Mouse (Mus musculus) kidney, embryonic 16.5 days (tissue): ENCODE data around the gene Isoc2b. TPM values are rescaled to one million over a fixed set of nuclear protein-coding genes. Genes with fewer than 3 reads are reported as not detected.

Experiments used
- ATAC-seq: fragments of 200-750 bp; cut with Nextera tagmentation; 2 replicates; pipeline ENCODE4 v1.8.0; 2017; ENCODE audit warnings: moderate TSS enrichment; ENCODE audit not compliant: low FRiP score, low TSS enrichment
- H3K27ac ChIP-seq: fragments of 300-500 bp; sonication (generic); 2 replicates; pipeline ENCODE4 v1.5.1; 2014; ENCODE audit warnings: low read length
- H3K27me3 ChIP-seq: fragments of 300-500 bp; sonication (generic); 2 replicates; pipeline ENCODE4 v1.6.1; 2014; ENCODE audit warnings: low read length, control low read depth, mixed read lengths; ENCODE audit not compliant: insufficient read depth
- H3K36me3 ChIP-seq: fragments of 300-500 bp; sonication (generic); 2 replicates; pipeline ENCODE4 v1.6.1; 2014; ENCODE audit warnings: low read length, control low read depth, mixed read lengths; ENCODE audit not compliant: insufficient read depth
- H3K4me1 ChIP-seq: fragments of 300-500 bp; sonication (generic); 2 replicates; pipeline ENCODE4 v1.6.1; 2014; ENCODE audit warnings: low read length, control low read depth, mixed read lengths; ENCODE audit not compliant: insufficient read depth
- H3K4me2 ChIP-seq: fragments of 300-500 bp; sonication (generic); replicated peaks from 2 replicates; pipeline ENCODE4 v1.6.1; 2014; ENCODE audit warnings: low read depth, low read length
- H3K4me3 ChIP-seq: fragments of 300-500 bp; sonication (generic); 2 replicates; pipeline ENCODE4 v1.5.1; 2014; ENCODE audit warnings: mild to moderate bottlenecking, low read length
- H3K9ac ChIP-seq: fragments of 300-500 bp; sonication (generic); replicated peaks from 2 replicates; pipeline ENCODE4 v1.6.1; 2014; ENCODE audit warnings: low read length
- H3K9me3 ChIP-seq: fragments of 300-500 bp; sonication (generic); 2 replicates; pipeline ENCODE4 v1.6.1; 2016; ENCODE audit warnings: low read length, control low read depth
- WGBS: fragments of 180-500 bp; shearing (Covaris S2); extraction: QIAGEN DNeasy Blood & Tissue Kit; methylation state at CpG from one replicate; pipeline ENCODE4 v1.1.7; 2014; 5-methylcytosine and 5-hydroxymethylcytosine counted together
- polyA plus RNA-seq: library from polyadenylated mRNA; unstranded; fragments of >200 nt; fragmentation: Nextera tagmentation; extraction: Ambion mirVana; gene quantifications from 2 replicates; pipeline ENCODE4 v1.2.1, GENCODE M21; 2015

Isoc2b gene
- polyA plus RNA-seq, 1 experiment from 2014 or later, result 9.2 TPM

- under 1% methylated on average over 16 of the region's 16 CpGs for WGBS
- Histone ChIP-seq H3K36me3 (no peaks in the 10 kb centered on the region), H3K27me3 (peaks cover 61% of the 10 kb centered on the region), H3K4me1 (peaks cover 21% of the 10 kb centered on the region), H3K4me2 (peak overlapping the region; percentile 46), H3K4me3 (peak overlapping the region; percentile 31), H3K9me3 (no peaks in the 10 kb centered on the region), H3K27ac (no peak overlapping the region), H3K9ac (peak overlapping the region; percentile 16; the same call in 1 of the 2 replicates)
- ATAC-seq, result peak; percentile 43
Observed at GRCm38 (mm10) chr7:4842634-4843131, 27.4 kb downstream of the Isoc2b start.

DNA sequence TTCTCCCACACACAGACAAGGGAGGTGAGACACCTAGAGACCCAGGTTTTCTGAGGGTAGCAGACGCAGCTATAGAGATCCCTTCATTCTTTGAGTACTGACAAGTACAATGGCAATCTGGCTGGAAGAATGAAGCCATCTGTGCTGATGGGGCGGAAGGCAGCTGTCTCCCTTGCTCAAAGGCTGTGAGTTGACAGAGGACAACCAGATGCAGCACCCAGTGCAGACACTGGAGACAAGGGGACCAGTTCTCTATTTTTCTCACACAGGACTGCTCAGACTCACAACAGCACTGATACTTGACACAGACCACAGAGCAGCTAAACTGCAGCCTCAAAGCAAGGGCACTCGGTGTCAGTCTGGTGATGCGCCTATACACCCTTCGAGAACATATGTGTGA is 28.0 kb downstream of the Isoc2b start:
- Histone ChIP-seq H3K27ac (no peak overlapping the region), H3K36me3 (no peaks in the 10 kb centered on the region), H3K4me1 (peaks cover 21% of the 10 kb centered on the region), H3K9me3 (peaks cover 2% of the 10 kb centered on the region; the same call in 1 of the 2 replicates), H3K4me2 (no peak overlapping the region), H3K27me3 (peaks cover 67% of the 10 kb centered on the region), H3K9ac (no peak overlapping the region), H3K4me3 (no peak overlapping the region)
- ATAC-seq, result no peak
- WGBS, result 48% methylated on average over 5 of the region's 5 CpGs

- ATAC-seq, result no peak
- peaks cover 4% of the 10 kb centered on the region; the same call in 1 of the 2 replicates for H3K9me3 ChIP-seq
- WGBS, result 0% methylated on average over 1 of the region's 1 CpGs
- no peak overlapping the region for H3K9ac ChIP-seq
- H3K4me2 ChIP-seq, result no peak overlapping the region
- no peak overlapping the region for H3K27ac ChIP-seq
- no peaks in the 10 kb centered on the region for H3K36me3 ChIP-seq
- peaks cover 3% of the 10 kb centered on the region; the same call in 1 of the 2 replicates for H3K4me1 ChIP-seq
- no peak overlapping the region for H3K4me3 ChIP-seq
- H3K27me3 ChIP-seq, result peaks cover 64% of the 10 kb centered on the region
Observed at GRCm38 (mm10) chr7:4837639-4838038, 32.4 kb downstream of the Isoc2b start.

GRCm38 (mm10) chr7:4836351-4836792 is 33.7 kb downstream of the Isoc2b start:
- Histone ChIP-seq H3K4me3 (peak overlapping the region; percentile 47), H3K4me1 (no peaks in the 10 kb centered on the region), H3K9ac (peak overlapping the region; percentile 74), H3K9me3 (peaks cover 4% of the 10 kb centered on the region; the same call in 1 of the 2 replicates), H3K27ac (peak overlapping the region; percentile 44), H3K36me3 (no peaks in the 10 kb centered on the region), H3K4me2 (peak overlapping the region; percentile 89), H3K27me3 (peaks cover 53% of the 10 kb centered on the region)
- ATAC-seq, result peak; percentile 91
- WGBS, result under 1% methylated on average over 51 of the region's 51 CpGs

DNA sequence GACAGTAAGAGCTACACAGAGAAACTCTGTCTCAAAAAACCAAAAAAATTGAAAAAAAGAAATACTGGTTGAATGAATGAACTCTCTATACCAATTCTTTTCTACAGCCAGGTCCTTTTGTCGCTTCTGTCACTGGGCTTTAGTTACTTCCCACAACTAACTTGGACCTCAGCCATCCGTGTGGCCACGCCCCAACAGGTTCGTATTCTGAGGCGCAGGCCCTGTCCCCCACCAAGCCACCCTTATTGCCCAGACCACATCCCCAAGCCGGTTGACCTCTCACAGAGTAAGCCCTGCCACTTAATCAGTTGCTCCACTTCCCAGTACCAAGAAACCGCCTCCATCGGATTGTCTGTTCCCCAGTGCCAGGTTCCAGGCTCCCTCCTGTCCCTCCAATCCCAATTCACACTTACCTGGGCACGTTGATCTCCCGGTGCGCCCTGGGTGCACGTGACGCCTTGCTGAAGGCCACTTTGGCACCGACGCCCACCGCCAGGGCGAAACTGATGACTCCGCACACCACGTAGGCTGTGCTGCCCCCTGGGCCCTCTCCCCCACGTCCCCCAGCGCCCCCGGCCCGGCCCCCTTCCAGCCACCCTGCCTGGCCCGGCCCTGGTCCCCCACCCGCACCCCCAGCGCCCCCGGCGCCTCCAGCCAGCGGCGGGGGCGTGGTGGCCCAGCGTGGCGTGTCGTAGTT is 34.3 kb downstream of the Isoc2b start:
- H3K27me3 ChIP-seq, result peaks cover 54% of the 10 kb centered on the region
- ATAC-seq, result no peak; the same call in none of the 2 replicates
- H3K27ac ChIP-seq, result peak overlapping the region; percentile 44
- peak overlapping the region; percentile 47 for H3K4me3 ChIP-seq
- H3K9ac ChIP-seq, result peak overlapping the region; percentile 74
- H3K4me2 ChIP-seq, result peak overlapping the region; percentile 89
- H3K9me3 ChIP-seq, result peaks cover 4% of the 10 kb centered on the region; the same call in 1 of the 2 replicates
- WGBS, result 4% methylated on average over 28 of the region's 34 CpGs
- no peaks in the 10 kb centered on the region for H3K36me3 ChIP-seq
- peaks cover under 1% of the 10 kb centered on the region; the same call in 1 of the 2 replicates for H3K4me1 ChIP-seq

DNA sequence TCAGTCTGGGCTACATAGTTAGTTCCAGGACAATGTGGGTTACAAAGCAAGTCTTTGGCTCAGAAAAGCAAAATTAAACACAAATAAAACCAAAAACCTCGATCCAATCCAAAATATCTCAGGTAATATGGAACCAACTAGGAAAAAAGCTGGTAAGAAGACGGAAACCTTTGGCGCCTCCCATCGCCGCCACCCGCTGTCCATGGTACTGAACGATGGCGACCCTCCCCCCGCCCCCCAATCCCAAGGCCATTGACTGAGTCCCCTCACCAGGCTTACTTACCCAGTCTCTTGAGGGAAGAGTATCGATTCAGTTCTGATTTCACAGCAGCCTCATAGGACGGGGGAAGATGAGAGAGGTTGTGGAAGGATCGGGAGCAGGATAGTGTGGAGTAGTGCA is 39.6 kb downstream of the Isoc2b start:
- Histone ChIP-seq H3K4me1 (peaks cover 3% of the 10 kb centered on the region; the same call in 1 of the 2 replicates), H3K9ac (no peak overlapping the region), H3K4me3 (no peak overlapping the region), H3K4me2 (no peak overlapping the region), H3K36me3 (no peaks in the 10 kb centered on the region), H3K27ac (no peak overlapping the region), H3K9me3 (no peaks in the 10 kb centered on the region), H3K27me3 (peaks cover 24% of the 10 kb centered on the region)
- 6% methylated on average over 12 of the region's 12 CpGs for WGBS
- no peak for ATAC-seq

DNA sequence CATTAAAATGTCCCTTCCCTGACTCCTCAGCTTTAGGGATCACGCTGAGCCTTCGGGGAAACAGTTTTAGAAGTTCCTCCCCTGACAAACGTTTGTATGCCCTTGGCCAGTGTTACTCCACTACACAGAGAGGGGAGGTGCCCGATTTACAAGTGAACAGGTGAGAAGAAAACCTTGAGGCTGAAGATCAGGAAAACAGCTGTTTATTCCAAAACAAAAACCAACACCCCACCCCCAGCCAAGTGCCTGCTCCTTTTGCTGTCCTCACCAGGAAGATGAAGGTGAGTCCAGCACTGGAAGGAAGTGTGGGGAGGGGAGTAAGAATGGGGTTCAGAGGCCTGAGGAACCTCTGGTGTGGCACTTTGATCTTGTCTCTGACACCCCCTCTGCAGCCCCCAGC is 44.7 kb downstream of the Isoc2b start:
- no peaks in the 10 kb centered on the region for H3K9me3 ChIP-seq
- no peak overlapping the region for H3K27ac ChIP-seq
- ATAC-seq, result no peak
- H3K4me1 ChIP-seq, result peaks cover 12% of the 10 kb centered on the region
- no peak overlapping the region for H3K4me3 ChIP-seq
- WGBS, result 50% methylated on average over 4 of the region's 4 CpGs
- H3K9ac ChIP-seq, result no peak overlapping the region
- H3K4me2 ChIP-seq, result no peak overlapping the region
- H3K27me3 ChIP-seq, result no peaks in the 10 kb centered on the region
- H3K36me3 ChIP-seq, result no peaks in the 10 kb centered on the region

- Histone ChIP-seq H3K4me2 (no peak overlapping the region), H3K36me3 (no peaks in the 10 kb centered on the region), H3K9ac (no peak overlapping the region), H3K27me3 (no peaks in the 10 kb centered on the region), H3K9me3 (no peaks in the 10 kb centered on the region), H3K4me3 (no peak overlapping the region), H3K27ac (peak overlapping the region; percentile 43), H3K4me1 (peaks cover 12% of the 10 kb centered on the region)
- WGBS, result 60% methylated on average over 6 of the region's 6 CpGs
- peak; percentile 71 for ATAC-seq
Observed at GRCm38 (mm10) chr7:4822162-4822907, 47.7 kb downstream of the Isoc2b start.

DNA sequence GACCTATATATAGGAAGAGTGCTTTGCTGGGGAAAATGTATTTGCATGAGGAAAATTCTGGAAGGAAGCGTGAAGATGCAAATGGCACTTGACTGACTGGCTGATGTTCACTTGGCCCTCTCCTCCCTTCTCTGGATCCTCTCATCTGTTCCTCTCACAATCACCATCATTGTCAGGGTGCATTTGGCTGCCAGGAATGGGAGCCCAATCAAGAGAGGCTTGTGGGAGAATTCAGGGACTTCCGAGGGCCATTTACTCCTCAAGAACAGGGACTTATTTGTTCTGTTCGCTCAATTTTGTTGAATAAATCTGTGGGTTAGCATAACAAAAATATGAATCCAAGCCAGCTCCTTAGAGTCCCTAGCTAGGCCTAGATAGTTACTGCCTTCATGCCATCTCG is 48.4 kb downstream of the Isoc2b start:
- 72% methylated on average over 4 of the region's 4 CpGs for WGBS
- no peak for ATAC-seq
- Histone ChIP-seq H3K9ac (no peak overlapping the region), H3K36me3 (no peaks in the 10 kb centered on the region), H3K4me3 (no peak overlapping the region), H3K27me3 (no peaks in the 10 kb centered on the region), H3K9me3 (no peaks in the 10 kb centered on the region), H3K4me2 (no peak overlapping the region), H3K27ac (peak overlapping the region; percentile 43), H3K4me1 (peaks cover 12% of the 10 kb centered on the region)
